Comparison of ENCODE assay signal across 8 mouse cellular contexts in genomic region chr19:53143108-53143971, GRCm38 (mm10). TPM values are rescaled to one million over a fixed set of nuclear protein-coding genes. Genes with fewer than 3 reads are reported as not detected.
DNase-seq lines count a peak whose midpoint lies in the region; ATAC-seq and TF ChIP-seq lines count a peak whose summit lies in the region.

No protein-coding gene starts in this region.

- H3K79me3 ChIP-seq in C2C12 (ENCODE audit: low read depth): no peaks in the 10 kb centered on the region

- H3K27ac ChIP-seq in lung, embryonic 16.5 days (ENCODE audit: low read length): peak overlapping the region; percentile 80

- peaks cover 22% of the 10 kb centered on the region for H3K4me1 ChIP-seq in lung, embryonic 16.5 days (replicated peaks; ENCODE audit: control insufficient read depth, insufficient read depth, low read length)

- H3K79me2 ChIP-seq in C2C12 (ENCODE audit: control insufficient read depth, insufficient read depth): no peaks in the 10 kb centered on the region

- peak overlapping the region; percentile 71 for H3K4me2 ChIP-seq in lung, embryonic 16.5 days (ENCODE audit: low read depth, low read length)

- no peaks in the 10 kb centered on the region for H3K9me3 ChIP-seq in lung, embryonic 16.5 days (ENCODE audit: control insufficient read depth, low read length)

- TF ChIP-seq CTCF in C2C12 (IDR thresholded peaks at IDR 0.05; ENCODE audit: control insufficient read depth, insufficient read depth, insufficient read length): no peak
- no peak for TF ChIP-seq CTCF in Patski (IDR thresholded peaks at IDR 0.05)

- peak overlapping the region; percentile 18 for H3ac ChIP-seq in C2C12 (ENCODE audit: control insufficient read depth, insufficient read length, low read depth)

- CTCF ChIA-PET in Patski (lab: Charles Lee): interaction anchor here (1.1 to 1.7 kb wide), 5 partner anchors 22 to 136 kb away, joined by 3 to 5 read pairs (median 4); no protein-coding TSS in a partner anchor

- no peaks in the 10 kb centered on the region for H3K36me3 ChIP-seq in C2C12 (ENCODE audit: control insufficient read depth, insufficient read depth)
- no peaks in the 10 kb centered on the region for H3K36me3 ChIP-seq in lung, embryonic 16.5 days (ENCODE audit: control insufficient read depth, insufficient read depth, low read length)

- in situ Hi-C loops in Patski (cut with MboI; ENCODE audit: low pct_unique_long_range_greater_than_20kb): loop anchor here (5.0 kb wide), 1 partner anchor 106 kb away; no protein-coding TSS in a partner anchor

- DNase-seq in Patski (ENCODE audit: low read depth, low spot score): no peak
- peak; percentile 18 to 30 for DNase-seq in cerebellum, postnatal 36 days
- DNase-seq in gonadal fat pad, adult 2 months (ENCODE audit: low read depth): peak; percentile 97
- peak; percentile 67 for DNase-seq in kidney, adult 9 months
- DNase-seq in right cerebral cortex, postnatal 10 days (ENCODE audit: low spot score in 2 of 2): peak; percentile 49 to 52
- no peak for DNase-seq in ovary, postnatal 10 days (ENCODE audit: low spot score)

- peak overlapping the region; percentile 34 for H3K4me3 ChIP-seq in C2C12 (ENCODE audit: insufficient read depth, poor library complexity, severe bottlenecking)
- H3K4me3 ChIP-seq in lung, embryonic 16.5 days (ENCODE audit: low read length): peak overlapping the region; percentile 100

- under 1% methylated on average over 37 of the region's 48 CpGs for WGBS in lung, embryonic 16.5 days

- H3K27me3 ChIP-seq in C2C12 (ENCODE audit: control insufficient read depth, insufficient read depth, insufficient read length) (peaks cover 10% of the 10 kb centered on the region), Patski (no peaks in the 10 kb centered on the region)
- H3K27me3 ChIP-seq in lung, embryonic 16.5 days (ENCODE audit: control insufficient read depth, insufficient read depth, low read depth, low read length): no peaks in the 10 kb centered on the region

- peak overlapping the region; percentile 97 for H3K9ac ChIP-seq in lung, embryonic 16.5 days (ENCODE audit: low read length)

- POLR2A ChIA-PET in Patski (lab: Charles Lee): no interaction called here

- peak; percentile 7 for ATAC-seq in Patski
- peak; percentile 4 for ATAC-seq in lung, embryonic 16.5 days (ENCODE audit: low read depth)

TF ChIP-seq in C2C12, 6 proteins besides CTCF, POLR2A, EP300 and RAD21:
- no peak for TF ChIP-seq CEBPB (IDR thresholded peaks at IDR 0.05; ENCODE audit: low read depth)

RNA-seq across cellular contexts. Expression of gene Add3, which starts 3.1 kb away (rescaled TPM):
- 1.6 TPM for polyA plus RNA-seq in C2C12 (2012; fragmentation: generic; extraction: Trizol)
- polyA plus RNA-seq in Patski (2021): 38.4 TPM
- 31.6 and 32.6 TPM in 2 replicates for polyA plus RNA-seq in gonadal fat pad, adult 2 months (2012; rRNA removed)
- 91.3 and 101 TPM in 2 replicates for polyA plus RNA-seq in lung, embryonic 16.5 days (2015; fragmentation: Nextera tagmentation; extraction: Ambion mirVana)

Comparison
In these comparisons a context has a peak if more than half of its experiments do, and no peak if none do; other contexts are left out.
1. DNase-seq: peak in cerebellum, postnatal 36 days (2 of 2), gonadal fat pad, adult 2 months (single experiment), kidney, adult 9 months (single experiment) and right cerebral cortex, postnatal 10 days (2 of 2); none in Patski (single experiment) and ovary, postnatal 10 days (single experiment).
2. RNA of gene Add3, which starts 3.1 kb away (polyA plus RNA-seq): 91.3 to 101 TPM in lung, embryonic 16.5 days, 38.4 TPM in Patski (single experiment) and 31.6 to 32.6 TPM in gonadal fat pad, adult 2 months; 1.6 TPM in C2C12 (single experiment); every median in the first group is over 10 times any median in the second.